Mouse (Mus musculus): ENCODE data around the gene Olfr68.
A peak's percentile ranks its signal among the peaks of the same experiment; 100 is the strongest.

DNA sequence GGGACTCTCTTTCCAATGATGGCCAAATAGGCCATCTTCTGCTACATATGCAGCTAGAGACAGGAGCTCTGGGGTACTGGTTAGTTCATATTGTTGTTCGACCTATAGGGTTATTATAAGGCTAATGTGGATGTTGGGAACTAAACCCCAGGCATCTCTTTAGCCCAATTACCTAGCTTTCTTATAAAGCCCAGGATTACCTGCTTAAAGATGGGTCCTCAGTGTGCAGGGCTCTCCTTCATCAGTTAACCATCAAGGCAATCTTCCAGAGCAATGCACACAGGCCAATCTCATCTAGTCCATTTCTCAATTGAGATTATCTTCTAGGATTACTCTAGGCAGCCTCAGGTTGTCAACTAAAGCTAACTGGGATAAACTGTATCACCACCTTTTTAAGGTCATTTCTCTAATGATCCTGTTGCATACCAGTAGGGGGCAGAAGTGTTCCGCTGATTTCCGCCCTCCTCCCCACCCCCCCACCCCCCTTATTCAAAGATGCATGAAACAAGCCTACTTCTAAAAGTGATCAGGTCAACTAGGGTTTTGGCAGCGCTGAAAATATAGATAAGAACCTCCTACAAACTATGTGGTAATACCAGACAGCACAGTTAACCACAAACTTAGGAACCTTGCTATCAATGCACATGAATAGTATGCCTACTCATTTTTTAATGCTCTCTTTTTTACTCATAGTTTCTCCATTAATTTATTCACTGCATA, 13.3 kb upstream of the Olfr68 start:
- TF ChIP-seq EP300 (IDR thresholded peaks at IDR 0.05; ENCODE audit: low read depth) (peak; percentile 83), CTCF (IDR thresholded peaks at IDR 0.05; ENCODE audit: low read depth) (peak; percentile 55)
